Mouse (Mus musculus): ENCODE results near the gene Olfr697. TPM values are rescaled to one million over a fixed set of nuclear protein-coding genes. Genes with fewer than 3 reads are reported as not detected.
"Not testable (repeated sequence)": the region's sequence is repeated elsewhere in the genome, so short reads cannot be mapped to it uniquely, and the experiment has no call there.

Olfr697 gene
- polyA plus RNA-seq (2015; fragmentation: Nextera tagmentation; extraction: Ambion mirVana): not detected in 2 replicates

GRCm38 (mm10) chr7:106742343-106742742 is at the start of gene Olfr697:
Gene Olfr697 (minus strand): TSS chr7:106742443.
- Histone ChIP-seq H3K27ac (no peak within 1 kb of the TSS), H3K4me3 (no peak within 1 kb of the TSS), H3K27me3 (no peaks in the 10 kb centered on the region), H3K36me3 (no peaks in the 10 kb centered on the region), H3K4me2 (no peak within 1 kb of the TSS), H3K9me3 (0 out of 2 replicates have a peak, but pooled peaks cover 2% of the 10 kb centered on the region), H3K4me1 (no peaks in the 10 kb centered on the region), H3K9ac (no peak within 1 kb of the TSS)
- 79% methylated on average over 1 of the region's 1 CpGs for WGBS
- ATAC-seq (ENCODE audit: insufficient number of reproducible peaks, insufficient read depth, low FRiP score, low TSS enrichment, low read depth): no peak

- no peak overlapping the region for H3K27ac ChIP-seq
- no peak overlapping the region for H3K4me2 ChIP-seq
- H3K9me3 ChIP-seq: no peaks in the 10 kb centered on the region
- H3K9ac ChIP-seq: no peak overlapping the region
- no peak for ATAC-seq (ENCODE audit: insufficient number of reproducible peaks, insufficient read depth, low FRiP score, low TSS enrichment, low read depth)
- H3K27me3 ChIP-seq: no peaks in the 10 kb centered on the region
- no peaks in the 10 kb centered on the region for H3K36me3 ChIP-seq
- H3K4me1 ChIP-seq: no peaks in the 10 kb centered on the region
- H3K4me3 ChIP-seq: no peak overlapping the region
Measured at GRCm38 (mm10) chr7:106788330-106788729, 46.1 kb upstream of the Olfr697 start.

- H3K27ac ChIP-seq; H3K9me3 ChIP-seq; H3K4me1 ChIP-seq; H3K27me3 ChIP-seq; ATAC-seq (ENCODE audit: insufficient number of reproducible peaks, insufficient read depth, low FRiP score, low TSS enrichment, low read depth); H3K36me3 ChIP-seq; H3K9ac ChIP-seq; H3K4me2 ChIP-seq; H3K4me3 ChIP-seq: not testable (repeated sequence)
- 93% methylated on average over 2 of the region's 2 CpGs for WGBS
Measured at GRCm38 (mm10) chr7:106761008-106761407, 18.8 kb upstream of the Olfr697 start.

- Histone ChIP-seq H3K9ac (no peak overlapping the region), H3K4me1 (no peaks in the 10 kb centered on the region), H3K4me2 (no peak overlapping the region), H3K9me3 (peaks cover 3% of the 10 kb centered on the region; the same call in 1 of the 2 replicates), H3K27me3 (no peaks in the 10 kb centered on the region), H3K36me3 (no peaks in the 10 kb centered on the region), H3K27ac (no peak overlapping the region), H3K4me3 (no peak overlapping the region)
- WGBS: 82% methylated on average over 2 of the region's 2 CpGs
- no peak for ATAC-seq (ENCODE audit: insufficient number of reproducible peaks, insufficient read depth, low FRiP score, low TSS enrichment, low read depth)
Measured at GRCm38 (mm10) chr7:106758800-106759199, 16.6 kb upstream of the Olfr697 start.

GRCm38 (mm10) chr7:106755297-106755696 is 13.1 kb upstream of the Olfr697 start, which contains the start of gene Olfr698:
Gene Olfr698 (minus strand): TSS chr7:106755397.
- no peak within 1 kb of the TSS for H3K4me2 ChIP-seq
- ATAC-seq (ENCODE audit: insufficient number of reproducible peaks, insufficient read depth, low FRiP score, low TSS enrichment, low read depth): no peak

GRCm38 (mm10) chr7:106745811-106746210 is 3.6 kb upstream of the Olfr697 start:
- H3K9ac ChIP-seq: no peak overlapping the region
- H3K4me2 ChIP-seq: no peak overlapping the region
- 0 out of 2 replicates have a peak, but pooled peaks cover 2% of the 10 kb centered on the region for H3K9me3 ChIP-seq
- no peak overlapping the region for H3K4me3 ChIP-seq
- WGBS: 83% methylated on average over 5 of the region's 5 CpGs
- no peaks in the 10 kb centered on the region for H3K4me1 ChIP-seq
- no peak overlapping the region for H3K27ac ChIP-seq
- H3K27me3 ChIP-seq: no peaks in the 10 kb centered on the region
- ATAC-seq (ENCODE audit: insufficient number of reproducible peaks, insufficient read depth, low FRiP score, low TSS enrichment, low read depth): no peak
- H3K36me3 ChIP-seq: no peaks in the 10 kb centered on the region

More at GRCm38 (mm10) chr7:106755297-106755696, 13.1 kb upstream of the Olfr697 start, which contains the start of gene Olfr698:
- Histone ChIP-seq H3K27ac (no peak within 1 kb of the TSS), H3K27me3 (no peaks in the 10 kb centered on the region), H3K9ac (no peak within 1 kb of the TSS), H3K4me3 (no peak within 1 kb of the TSS), H3K9me3 (no peaks in the 10 kb centered on the region), H3K4me1 (no peaks in the 10 kb centered on the region), H3K36me3 (no peaks in the 10 kb centered on the region)

GRCm38 (mm10) chr7:106737028-106737427 is 5.2 kb downstream of the Olfr697 start:
- Histone ChIP-seq H3K9ac (no peak overlapping the region), H3K4me3 (no peak overlapping the region), H3K4me2 (no peak overlapping the region), H3K27me3 (no peaks in the 10 kb centered on the region), H3K4me1 (no peaks in the 10 kb centered on the region), H3K27ac (no peak overlapping the region), H3K9me3 (no peaks in the 10 kb centered on the region), H3K36me3 (no peaks in the 10 kb centered on the region)
- ATAC-seq (ENCODE audit: insufficient number of reproducible peaks, insufficient read depth, low FRiP score, low TSS enrichment, low read depth): no peak

GRCm38 (mm10) chr7:106733717-106734116 is 8.5 kb downstream of the Olfr697 start:
- H3K27me3 ChIP-seq: no peaks in the 10 kb centered on the region
- no peak for ATAC-seq (ENCODE audit: insufficient number of reproducible peaks, insufficient read depth, low FRiP score, low TSS enrichment, low read depth)
- WGBS: 68% methylated on average over 2 of the region's 2 CpGs
- no peaks in the 10 kb centered on the region for H3K4me1 ChIP-seq
- H3K27ac ChIP-seq: no peak overlapping the region
- H3K36me3 ChIP-seq: no peaks in the 10 kb centered on the region
- no peaks in the 10 kb centered on the region for H3K9me3 ChIP-seq
- no peak overlapping the region for H3K4me2 ChIP-seq
- no peak overlapping the region for H3K4me3 ChIP-seq
- H3K9ac ChIP-seq: no peak overlapping the region

- H3K9ac ChIP-seq; H3K4me3 ChIP-seq; H3K4me2 ChIP-seq; ATAC-seq (ENCODE audit: insufficient number of reproducible peaks, insufficient read depth, low FRiP score, low TSS enrichment, low read depth); H3K27me3 ChIP-seq; H3K27ac ChIP-seq; H3K36me3 ChIP-seq; H3K9me3 ChIP-seq; H3K4me1 ChIP-seq: not testable (repeated sequence)
- 87% methylated on average over 2 of the region's 2 CpGs for WGBS
Measured at GRCm38 (mm10) chr7:106725654-106726053, 16.6 kb downstream of the Olfr697 start.

- Histone ChIP-seq H3K36me3 (no peaks in the 10 kb centered on the region), H3K4me3 (no peak within 1 kb of the TSS)
- ATAC-seq (ENCODE audit: insufficient number of reproducible peaks, insufficient read depth, low FRiP score, low TSS enrichment, low read depth): no peak
Measured at GRCm38 (mm10) chr7:106716296-106716695, 25.9 kb downstream of the Olfr697 start, which contains the start of gene Olfr695. Gene Olfr695 (minus strand): TSS chr7:106716396.

GRCm38 (mm10) chr7:106711463-106711862 is 30.8 kb downstream of the Olfr697 start:
- no peak for ATAC-seq (ENCODE audit: insufficient number of reproducible peaks, insufficient read depth, low FRiP score, low TSS enrichment, low read depth)
- Histone ChIP-seq H3K4me3 (no peak overlapping the region), H3K9me3 (no peaks in the 10 kb centered on the region), H3K9ac (no peak overlapping the region), H3K4me2 (no peak overlapping the region), H3K4me1 (no peaks in the 10 kb centered on the region), H3K27me3 (no peaks in the 10 kb centered on the region), H3K36me3 (no peaks in the 10 kb centered on the region), H3K27ac (no peak overlapping the region)
- WGBS: 80% methylated on average over 6 of the region's 6 CpGs

More at GRCm38 (mm10) chr7:106716296-106716695, 25.9 kb downstream of the Olfr697 start, which contains the start of gene Olfr695:
- Histone ChIP-seq H3K4me1 (no peaks in the 10 kb centered on the region), H3K27ac (no peak within 1 kb of the TSS), H3K4me2 (no peak within 1 kb of the TSS), H3K9me3 (no peaks in the 10 kb centered on the region), H3K27me3 (no peaks in the 10 kb centered on the region), H3K9ac (no peak within 1 kb of the TSS)

GRCm38 (mm10) chr7:106707705-106708104 is 34.5 kb downstream of the Olfr697 start:
- not testable (repeated sequence) for H3K4me3 ChIP-seq; H3K4me1 ChIP-seq; H3K4me2 ChIP-seq; H3K9me3 ChIP-seq; H3K36me3 ChIP-seq; ATAC-seq (ENCODE audit: insufficient number of reproducible peaks, insufficient read depth, low FRiP score, low TSS enrichment, low read depth); H3K9ac ChIP-seq; H3K27me3 ChIP-seq; H3K27ac ChIP-seq
- WGBS: 91% methylated on average over 10 of the region's 10 CpGs

All from embryonic facial prominence, embryonic 13.5 days (tissue).